Mouse (Mus musculus): Measurements from ENCODE around the gene Gprasp2.
A peak's percentile ranks its signal among the peaks of the same experiment; 100 is the strongest.
"Not testable (repeated sequence)": the region's sequence is repeated elsewhere in the genome, so short reads cannot be mapped to it uniquely, and the experiment has no call there.

Gprasp2 gene

DNA sequence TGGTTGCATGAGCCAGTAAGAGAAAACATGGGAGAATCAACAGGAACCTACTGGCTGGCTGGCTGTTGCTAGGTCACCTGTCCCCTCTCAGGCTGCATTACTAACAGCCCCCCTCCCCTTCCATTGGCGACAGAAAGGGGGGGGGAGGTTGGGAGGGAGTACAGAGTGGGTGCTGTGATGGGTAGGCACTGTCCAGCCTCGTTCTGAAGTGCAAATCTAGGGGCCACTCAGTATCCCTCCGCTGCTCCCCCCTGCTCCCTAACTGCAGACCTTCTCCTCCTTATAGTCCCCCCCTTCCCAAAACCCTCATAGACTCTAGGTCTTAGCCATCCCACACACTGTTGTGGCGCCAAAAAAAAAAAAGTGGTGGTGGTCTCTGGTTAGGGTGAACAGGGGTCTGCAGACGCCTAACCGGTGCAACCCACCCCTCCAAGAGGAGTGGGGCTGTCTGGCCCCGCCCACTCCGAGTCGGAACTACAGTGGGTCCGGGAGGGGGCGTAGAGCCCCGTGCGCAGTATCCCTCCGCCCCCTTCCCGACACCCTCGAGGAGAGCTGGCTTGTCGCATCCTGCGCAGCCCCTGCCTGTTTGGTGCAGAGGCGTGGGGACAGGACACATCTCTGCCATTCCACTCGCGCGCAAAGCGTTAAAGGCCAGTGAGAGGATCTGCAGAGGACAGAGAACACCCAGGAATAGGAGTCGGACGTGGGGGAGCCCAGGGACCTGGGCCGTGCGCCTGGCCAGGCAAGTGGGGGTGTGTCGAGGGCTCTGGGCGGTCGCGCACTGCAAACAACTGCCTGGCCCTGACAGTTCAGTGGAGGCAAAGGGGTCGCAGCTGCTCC, at the start of gene Gprasp2:
Gene Gprasp2 (plus strand): TSS at position 514 of the 840 bp plus-strand sequence.
- not testable (repeated sequence) for DNase-seq (ENCODE audit: low read depth, low spot score)

DNA sequence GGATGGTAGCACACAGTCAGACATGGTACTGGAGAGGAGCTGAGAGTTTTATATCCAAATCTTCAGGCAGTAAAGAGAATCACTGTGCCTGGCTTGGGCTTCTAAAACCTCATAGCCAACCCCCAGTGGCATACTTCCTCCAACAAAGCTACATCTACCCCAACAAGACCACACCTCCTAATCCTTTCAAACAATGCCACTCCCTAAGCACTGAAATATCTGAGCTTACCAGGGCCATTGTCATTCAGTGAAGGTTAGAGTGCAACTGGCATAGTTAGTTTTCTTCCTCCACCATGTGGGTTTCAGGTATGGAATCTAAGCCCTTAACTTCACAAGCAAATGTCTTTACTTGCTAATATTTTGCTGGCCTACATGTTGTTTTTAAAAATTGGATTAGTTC, 47.3 kb upstream of the Gprasp2 start:
- no peak for DNase-seq (ENCODE audit: low read depth, low spot score)

DNA sequence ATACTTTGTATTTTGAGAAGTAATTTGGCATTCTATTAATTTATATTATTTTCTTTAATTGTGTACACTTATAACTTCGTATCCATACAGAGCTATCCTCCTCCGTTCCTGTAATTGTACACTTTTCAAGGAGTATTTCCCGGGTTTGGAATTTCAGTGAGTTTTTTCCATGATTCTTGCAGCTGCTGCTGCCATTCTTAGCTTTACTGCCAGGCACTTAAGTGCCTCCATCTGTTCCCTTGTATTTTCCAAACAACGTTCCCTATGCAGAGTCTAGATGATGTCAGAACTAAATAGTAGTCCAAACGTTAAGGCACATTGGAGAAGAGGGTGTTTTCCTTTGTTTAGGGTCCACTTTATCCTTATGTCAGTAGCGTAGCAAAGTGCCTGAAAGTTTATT, 46.5 kb upstream of the Gprasp2 start:
- no peak for DNase-seq (ENCODE audit: low read depth, low spot score)

DNA sequence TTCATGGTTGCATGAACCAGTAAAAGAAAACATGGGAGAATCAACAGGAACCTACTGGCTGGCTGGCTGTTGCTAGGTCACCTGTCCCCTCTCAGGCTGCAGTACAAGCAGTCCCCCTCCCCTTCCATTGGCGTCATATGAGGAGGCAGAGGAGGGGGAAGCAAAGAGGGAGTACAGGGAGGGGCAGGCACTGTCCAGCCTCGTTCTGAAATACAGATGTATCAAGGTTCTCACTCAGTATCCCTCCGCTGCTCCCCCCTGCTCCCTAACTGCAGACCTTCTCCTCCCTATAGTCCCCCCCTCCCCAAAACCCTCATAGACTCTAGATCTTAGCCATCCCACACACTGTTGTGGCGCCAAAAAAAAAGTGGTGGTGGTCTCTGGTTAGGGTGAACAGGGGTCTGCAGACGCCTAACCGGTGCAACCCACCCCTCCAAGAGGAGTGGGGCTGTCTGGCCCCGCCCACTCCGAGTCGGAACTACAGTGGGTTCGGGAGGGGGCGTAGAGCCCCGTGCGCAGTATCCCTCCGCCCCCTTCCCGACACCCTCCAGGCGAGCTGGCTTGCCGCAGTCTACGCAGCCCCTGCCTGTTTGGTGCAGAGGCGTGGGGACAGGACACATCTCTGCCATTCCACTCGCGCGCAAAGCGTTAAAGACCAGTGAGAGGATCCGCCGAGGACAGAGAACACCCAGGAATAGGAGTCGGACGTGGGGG, 43.1 kb upstream of the Gprasp2 start:
- not testable (repeated sequence) for DNase-seq (ENCODE audit: low read depth, low spot score)

GRCm38 (mm10) chrX:135796305-135797211, 42.3 kb upstream of the Gprasp2 start:
- not testable (repeated sequence) for DNase-seq (ENCODE audit: low read depth, low spot score)

DNA sequence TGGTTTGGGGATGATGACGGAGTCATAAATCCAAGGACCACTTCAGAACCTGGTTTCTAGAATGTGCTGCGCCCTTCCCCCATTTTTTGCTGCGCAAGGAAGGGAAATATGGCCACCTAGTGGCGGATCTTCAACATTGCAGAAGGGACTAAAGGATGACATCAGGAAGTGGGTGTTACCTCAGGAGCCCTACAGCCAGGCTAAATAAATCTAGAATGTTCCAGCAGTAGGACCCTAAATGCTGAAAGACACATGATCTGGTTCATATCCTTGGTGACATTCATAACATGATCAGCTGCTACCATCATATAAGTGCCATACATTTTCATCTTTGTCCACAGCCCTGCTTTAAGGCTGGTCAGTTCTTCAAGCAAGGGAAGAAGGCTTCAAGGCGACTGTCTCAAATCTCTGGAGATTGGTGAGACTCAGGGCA, 41.6 kb upstream of the Gprasp2 start, which contains the start of gene Bhlhb9:
Gene Bhlhb9 (plus strand): TSS at position 383 of the 433 bp plus-strand sequence.
- DNase-seq (ENCODE audit: low read depth, low spot score) = peak; percentile 40

DNA sequence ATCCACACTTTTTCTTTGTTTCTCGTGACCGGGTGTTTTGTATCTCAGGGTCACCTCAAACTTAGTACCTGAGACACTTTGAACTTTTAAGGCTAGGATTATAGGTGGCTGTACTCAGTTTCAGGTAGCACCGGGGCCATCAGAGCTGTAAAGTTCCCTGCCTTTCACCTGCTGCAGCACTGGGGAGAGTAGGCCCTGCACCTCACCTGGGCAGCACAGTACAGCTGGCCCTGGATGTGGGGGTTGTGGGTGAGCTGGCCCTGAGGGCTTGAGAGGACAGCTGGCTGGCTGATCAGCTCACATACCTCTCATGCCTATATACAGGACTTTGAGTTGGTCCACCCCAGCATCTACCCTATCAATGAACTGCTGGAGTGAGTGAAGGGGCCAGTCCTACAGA, 34.7 kb upstream of the Gprasp2 start:
- DNase-seq (ENCODE audit: low read depth, low spot score) = no peak

- DNase-seq (ENCODE audit: low read depth, low spot score) = peak; percentile 6
Measured at GRCm38 (mm10) chrX:135805780-135806179, 33.1 kb upstream of the Gprasp2 start.

DNA sequence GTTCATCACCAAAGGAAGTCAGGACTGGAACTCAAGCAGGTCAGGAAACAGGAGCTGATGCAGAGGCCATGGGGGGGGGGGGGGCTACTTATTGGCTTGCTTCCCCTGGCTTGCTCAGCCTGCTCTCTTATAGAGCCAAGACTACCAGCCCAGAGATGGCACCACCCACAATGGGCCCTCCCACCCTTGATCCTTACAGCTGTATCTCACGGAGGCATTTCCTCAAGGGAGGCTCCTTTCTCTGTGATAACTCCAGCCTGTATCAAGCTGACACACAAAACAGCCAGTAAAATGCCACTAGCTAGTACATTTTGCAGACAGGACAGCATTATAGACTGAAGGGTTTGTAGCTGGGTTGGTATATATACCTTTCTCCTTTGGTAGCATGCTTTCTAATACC, 2.9 kb upstream of the Gprasp2 start:
- DNase-seq (ENCODE audit: low read depth, low spot score) = not testable (repeated sequence)

GRCm38 (mm10) chrX:135837896-135838295, 938 bp upstream of the Gprasp2 start:
- no peak for DNase-seq (ENCODE audit: low read depth, low spot score)

- peak; percentile 8 for DNase-seq (ENCODE audit: low read depth, low spot score)
Measured at GRCm38 (mm10) chrX:135839397-135840391, 860 bp downstream of the Gprasp2 start.

DNA sequence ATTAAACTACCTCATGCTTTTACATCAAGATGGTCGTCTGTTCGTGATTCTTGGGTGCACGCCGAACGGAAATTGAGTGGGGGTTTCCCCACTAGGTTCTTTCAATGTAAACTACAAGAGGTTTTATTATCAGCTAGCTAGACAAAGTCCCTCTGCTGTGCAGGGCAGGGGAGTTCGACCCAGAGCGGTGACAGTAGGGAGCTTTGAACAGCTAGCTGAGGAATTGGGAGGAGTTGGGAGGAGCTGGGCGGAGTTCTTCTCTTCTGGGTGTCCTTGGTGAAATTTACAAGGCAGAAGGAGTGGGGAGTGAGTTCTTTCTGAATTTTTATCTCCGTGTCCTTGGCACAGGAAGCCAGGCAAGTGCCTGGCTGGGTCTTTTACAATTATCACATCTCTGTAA, 28.0 kb downstream of the Gprasp2 start:
- DNase-seq (ENCODE audit: low read depth, low spot score) = not testable (repeated sequence)

DNA sequence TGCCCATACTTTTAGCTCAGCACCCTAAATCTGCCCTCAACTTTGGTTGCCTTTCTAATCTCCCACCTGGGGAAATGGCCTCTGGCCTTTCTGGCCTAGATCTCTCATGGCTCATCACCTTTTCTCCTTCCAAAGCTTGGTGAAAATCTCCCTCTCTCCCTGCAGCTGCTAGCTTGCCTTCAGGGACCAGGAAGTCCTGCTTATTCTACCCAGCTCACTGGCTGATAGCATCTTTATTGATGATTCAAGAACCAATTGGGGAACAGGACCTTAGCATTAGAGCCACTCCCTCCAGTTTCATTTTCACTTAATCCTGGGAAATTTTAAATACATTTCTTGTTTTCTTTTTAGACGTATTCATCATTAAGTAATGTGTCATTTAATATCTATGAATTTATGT, 37.8 kb downstream of the Gprasp2 start:
- no peak for DNase-seq (ENCODE audit: low read depth, low spot score)

GRCm38 (mm10) chrX:135879626-135880025, 40.8 kb downstream of the Gprasp2 start:
- no peak for DNase-seq (ENCODE audit: low read depth, low spot score)

DNA sequence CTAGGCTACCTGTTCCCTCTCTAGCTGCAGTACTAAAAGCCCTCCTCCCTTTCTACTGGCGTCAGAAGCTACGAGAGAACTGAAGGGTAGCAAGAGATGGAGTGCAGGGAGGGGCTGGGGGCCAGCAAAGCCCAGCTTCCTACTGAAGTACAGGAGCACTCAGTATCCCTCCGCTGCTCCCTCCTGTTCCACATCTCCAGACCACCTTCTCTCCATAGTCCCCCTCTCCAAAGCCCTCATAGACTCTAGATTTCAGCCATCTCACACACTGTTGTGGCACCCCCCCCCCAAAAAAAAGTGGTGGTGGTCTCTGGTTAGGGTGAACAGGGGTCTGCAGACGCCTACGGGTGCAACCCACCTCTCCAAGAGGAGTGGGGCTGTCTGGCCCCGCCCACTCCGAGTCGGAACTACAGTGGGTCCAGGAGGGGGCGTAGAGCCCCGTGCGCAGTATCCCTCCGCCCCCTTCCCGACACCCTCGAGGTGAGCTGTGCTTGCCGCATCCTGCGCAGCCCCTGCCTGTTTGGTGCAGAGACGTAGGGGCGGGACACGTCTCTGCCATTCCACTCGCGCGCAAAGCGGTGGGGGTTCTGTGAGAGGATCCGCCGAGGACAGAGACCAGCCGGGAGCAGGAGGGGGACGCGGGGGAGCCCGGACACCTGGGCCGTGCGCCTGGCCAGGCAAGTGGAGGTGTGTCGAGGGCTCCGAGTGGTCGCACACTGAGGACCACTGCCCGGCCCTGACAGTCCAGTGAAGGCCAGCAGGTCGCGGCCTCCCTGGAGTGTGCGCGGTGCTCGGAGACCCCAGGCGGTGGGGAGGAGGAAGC, 46.8 kb downstream of the Gprasp2 start:
- no peak for DNase-seq (ENCODE audit: low read depth, low spot score)

GRCm38 (mm10) chrX:135886234-135886585, 47.4 kb downstream of the Gprasp2 start:
- DNase-seq (ENCODE audit: low read depth, low spot score) = no peak
